Mouse (Mus musculus): Measurements from ENCODE around the gene Sik3.

- TF ChIP-seq CTCF (IDR thresholded peaks at IDR 0.05; ENCODE audit: low read depth) (no peak), EP300 (IDR thresholded peaks at IDR 0.05; ENCODE audit: low read depth) (no peak)
Measured at GRCm38 (mm10) chr9:46188370-46188769, 175.8 kb downstream of the Sik3 start.

Data from liver, postnatal 0 days (tissue).